23 mouse cellular contexts compared by ENCODE assay signal in genomic region chr4:89098261-89098660, GRCm38 (mm10). TPM values are rescaled to one million over a fixed set of nuclear protein-coding genes. Genes with fewer than 3 reads are reported as not detected.
DNase-seq lines count a peak whose midpoint lies in the region; ATAC-seq lines count a peak whose summit lies in the region.
"Had no signal": no experiment of that assay in that cellular context is flagged by ENCODE, and none has a peak within 500 bp of the region (broad histone marks: within the 10 kb centered on the region; RNA-seq: fewer than 3 reads in every experiment).

No protein-coding gene starts in this region.

- peak; percentile 68 for DNase-seq in heart, adult 11 months
- no peak for DNase-seq in heart, postnatal 14 days
- DNase-seq in 3134 (ENCODE audit: extremely low read depth, insufficient read length, low spot score): peak; percentile 25
- DNase-seq in Muller cell, postnatal 12 days (ENCODE audit: inconsistent ontology term): peak; percentile 88
- no peak for DNase-seq in gastrocnemius, adult 8-10 months (ENCODE audit: low spot score in 2 of 2)
- DNase-seq: adrenal gland, adult 2 months; adrenal gland, postnatal 14 days; cerebellum, adult 18-20 months; cerebellum, adult 9-10 months; cerebellum, postnatal 36 days; embryo, embryonic 11 days; gastrocnemius, postnatal 10 days; gastrocnemius, postnatal 36 days; heart, postnatal 36 days; kidney, adult 2 months had no signal

- ATAC-seq in kidney, embryonic 16.5 days (ENCODE audit: low FRiP score, low TSS enrichment): no peak
- ATAC-seq: forebrain, embryonic 15.5 days; intestine, postnatal 0 days; Patski had no signal

- H3K4me2 ChIP-seq in kidney, embryonic 16.5 days (replicated peaks; ENCODE audit: low read depth, low read length): no peak overlapping the region
- H3K4me2 ChIP-seq: forebrain, embryonic 15.5 days; heart, embryonic 11.5 days; hindbrain, embryonic 14.5 days had no signal

- no peaks in the 10 kb centered on the region for H3K36me3 ChIP-seq in kidney, embryonic 16.5 days (ENCODE audit: insufficient read depth, low read length)
- H3K36me3 ChIP-seq: forebrain, embryonic 10.5 days; forebrain, embryonic 15.5 days; hindbrain, embryonic 10.5 days had no signal

- no peak overlapping the region for H3K9ac ChIP-seq in kidney, embryonic 16.5 days (replicated peaks; ENCODE audit: low read length)
- H3K9ac ChIP-seq: forebrain, embryonic 15.5 days; hindbrain, embryonic 14.5 days had no signal

- no peaks in the 10 kb centered on the region for H3K4me1 ChIP-seq in kidney, embryonic 16.5 days (ENCODE audit: insufficient read depth, low read length)
- H3K4me1 ChIP-seq: forebrain, embryonic 15.5 days; hindbrain, embryonic 10.5 days had no signal

- 66% methylated on average over 5 of the region's 5 CpGs for WGBS in kidney, embryonic 16.5 days

- H3K4me3 ChIP-seq in kidney, embryonic 16.5 days (ENCODE audit: low read length): no peak overlapping the region
- H3K4me3 ChIP-seq: forebrain, embryonic 10.5 days; forebrain, embryonic 15.5 days; hindbrain, embryonic 10.5 days had no signal

- no peaks in the 10 kb centered on the region for H3K9me3 ChIP-seq in kidney, embryonic 16.5 days (ENCODE audit: low read length)
- H3K9me3 ChIP-seq: forebrain, embryonic 10.5 days; forebrain, embryonic 15.5 days; hindbrain, embryonic 10.5 days had no signal

- no peaks in the 10 kb centered on the region for H3K27me3 ChIP-seq in kidney, embryonic 16.5 days (ENCODE audit: insufficient read depth, low read length)
- H3K27me3 ChIP-seq: forebrain, embryonic 15.5 days; Patski had no signal

- intact Hi-C loops in heart, postnatal 14 days (cut with DNase I): no loop called here

- no peak overlapping the region for H3K27ac ChIP-seq in kidney, embryonic 16.5 days (ENCODE audit: low read length)
- H3K27ac ChIP-seq: forebrain, embryonic 10.5 days; forebrain, embryonic 15.5 days; hindbrain, embryonic 10.5 days; hindbrain, embryonic 14.5 days had no signal

RNA-seq across cellular contexts. Expression of gene Mtap, which starts 38.7 kb away (rescaled TPM):
- 10 to 100 TPM; 17.3 to 17.5 TPM for total RNA-seq in heart, postnatal 14 days (2021)
- 72.0 and 73.3 TPM in 2 replicates for polyA plus RNA-seq in kidney, embryonic 16.5 days (2015; fragmentation: Nextera tagmentation; extraction: Ambion mirVana)
- 10 to 100 TPM; 15.3 to 18.8 (median 16.9) TPM for total RNA-seq in gastrocnemius, adult 8-10 months (2022)

Comparison
In these comparisons a context has a peak if more than half of its experiments do, and no peak if none do; other contexts are left out.
1. DNase-seq: peak in heart, adult 11 months (single experiment), 3134 (single experiment) and Muller cell, postnatal 12 days (single experiment); none in heart, postnatal 14 days (0 of 2) and gastrocnemius, adult 8-10 months (0 of 2).